Mouse (Mus musculus): ENCODE data around the gene Gm28827. TPM values are rescaled to one million over a fixed set of nuclear protein-coding genes. Genes with fewer than 3 reads are reported as not detected.
"Not testable (repeated sequence)": the region's sequence is repeated elsewhere in the genome, so short reads cannot be mapped to it uniquely, and the experiment has no call there.

The Gm28827 gene
- total RNA-seq (2014; fragmentation: Nextera tagmentation) (not detected in 2 replicates), total RNA-seq (2017) (not detected in 2 replicates)

GRCm38 (mm10) chrY:83030647-83031046, at the start of gene Gm28827:
Gm28827 (plus strand) TSS chrY:83030947.
- ATAC-seq (replicated peaks; ENCODE audit: low FRiP score, low TSS enrichment, poor library complexity, severe bottlenecking) = not testable (repeated sequence)
